Mouse (Mus musculus): ENCODE results near the gene Slamf6. TPM values are rescaled to one million over a fixed set of nuclear protein-coding genes. Genes with fewer than 3 reads are reported as not detected.
"Not testable (repeated sequence)": the region's sequence is repeated elsewhere in the genome, so short reads cannot be mapped to it uniquely, and the experiment has no call there.

The Slamf6 gene
- total RNA-seq, 2 experiments from 2014 or later: not detected

GRCm38 (mm10) chr1:171957411-171957810 is 40.1 kb downstream of the Slamf6 start:
- no peak for DNase-seq

- no peak for DNase-seq
These were observed 43.4 kb downstream of the Slamf6 start for GRCm38 (mm10) chr1:171960726-171961125.

GRCm38 (mm10) chr1:171961704-171962103 is 44.4 kb downstream of the Slamf6 start:
- no peak for DNase-seq

GRCm38 (mm10) chr1:171963613-171964012 is 46.3 kb downstream of the Slamf6 start:
- no peak for DNase-seq

GRCm38 (mm10) chr1:171966054-171966790 is 48.9 kb downstream of the Slamf6 start:
- DNase-seq: no peak

- DNase-seq: no peak
These were observed 51.9 kb downstream of the Slamf6 start for GRCm38 (mm10) chr1:171969221-171969620.

GRCm38 (mm10) chr1:171970854-171971586 is 53.7 kb downstream of the Slamf6 start:
- no peak for DNase-seq

- DNase-seq: not testable (repeated sequence)
These were observed 57.0 kb downstream of the Slamf6 start for GRCm38 (mm10) chr1:171974361-171974760.

GRCm38 (mm10) chr1:171975377-171975776 is 58.1 kb downstream of the Slamf6 start:
- DNase-seq: no peak

GRCm38 (mm10) chr1:171975831-171976230 is 58.5 kb downstream of the Slamf6 start:
- DNase-seq: no peak

- no peak for DNase-seq
These were observed 59.7 kb downstream of the Slamf6 start for GRCm38 (mm10) chr1:171976826-171977539.

- DNase-seq: no peak
These were observed 60.6 kb downstream of the Slamf6 start for GRCm38 (mm10) chr1:171977891-171978290.

GRCm38 (mm10) chr1:171979969-171980730 is 62.8 kb downstream of the Slamf6 start:
- DNase-seq: no peak

GRCm38 (mm10) chr1:171982170-171982569 is 64.9 kb downstream of the Slamf6 start:
- DNase-seq: no peak

- DNase-seq: no peak
These were observed 65.4 kb downstream of the Slamf6 start for GRCm38 (mm10) chr1:171982740-171983139.

- DNase-seq: no peak
These were observed 66.2 kb downstream of the Slamf6 start for GRCm38 (mm10) chr1:171983372-171984001.

GRCm38 (mm10) chr1:171984121-171984520 is 66.8 kb downstream of the Slamf6 start:
- DNase-seq: no peak

GRCm38 (mm10) chr1:171991883-171992282 is 74.6 kb downstream of the Slamf6 start:
- DNase-seq: no peak

GRCm38 (mm10) chr1:171992901-171993530 is 75.7 kb downstream of the Slamf6 start:
- DNase-seq: no peak

- no peak for DNase-seq
These were observed 77.2 kb downstream of the Slamf6 start for GRCm38 (mm10) chr1:171994501-171994900.

Measured in layer of hippocampus, postnatal 36 days (tissue).